Mouse (Mus musculus) heart, postnatal 36 days (tissue): ENCODE results near the gene Cstf3. TPM values are rescaled to one million over a fixed set of nuclear protein-coding genes. Genes with fewer than 3 reads are reported as not detected.
"Not testable (repeated sequence)": the region's sequence is repeated elsewhere in the genome, so short reads cannot be mapped to it uniquely, and the experiment has no call there.

Experiments used
- DNase-seq, 2 experiments: peaks; one replicate each; pipeline ENCODE4 v3.0.0; 2021 to 2022
- intact Hi-C: fragments of 180-260 bp; cut with DNase I; formaldehyde crosslinking; loops from one replicate; pipeline ENCODE4 v1.15.1; 2025
- total RNA-seq, 2 experiments: library from RNA; stranded (reverse); gene quantifications; 2 replicates each; pipeline ENCODE4 v1.2.3; 2021

The Cstf3 gene
- total RNA-seq, result 10 to 100 TPM in 1 of 2 experiments, 1 to 10 TPM in 1; 10.0 to 10.7 TPM

DNA sequence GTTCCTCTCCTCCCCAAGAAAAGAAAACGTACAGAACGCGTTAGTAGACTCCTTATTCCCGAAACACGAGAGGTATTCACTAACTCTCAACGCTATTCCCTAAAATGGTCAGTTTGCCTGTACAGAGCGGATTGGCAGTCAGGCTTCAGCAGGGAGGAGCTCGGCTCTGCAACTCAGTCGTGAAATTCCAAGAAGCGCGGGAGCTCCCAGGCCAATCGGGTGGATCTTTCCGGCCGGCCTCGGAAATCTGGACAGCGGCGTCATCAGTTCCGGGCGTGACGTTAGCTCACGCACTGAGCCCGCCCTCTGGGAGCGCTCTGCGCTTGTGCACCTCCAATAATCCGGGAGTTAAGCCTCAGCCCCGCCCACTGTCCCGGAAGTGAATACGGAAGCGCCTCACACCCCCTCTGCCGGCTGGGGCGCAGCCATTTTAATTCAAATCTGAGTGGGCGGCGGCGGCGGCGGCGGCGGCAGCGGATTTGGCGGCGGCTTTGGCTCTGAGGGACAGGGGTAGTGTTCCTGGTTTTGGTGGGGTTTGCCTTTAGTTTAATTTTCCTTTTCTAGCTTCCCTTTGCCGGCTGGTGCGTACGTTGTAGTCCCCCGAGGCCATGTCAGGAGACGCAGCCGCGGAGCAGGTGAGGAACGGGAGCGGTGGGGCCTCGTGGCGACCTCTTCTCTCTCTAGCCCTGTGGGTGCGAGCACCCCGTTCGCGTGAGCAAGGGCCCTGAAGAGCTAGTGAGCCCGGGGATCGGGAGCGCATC is at the start of gene Cstf3:
TSS of gene Cstf3 (plus strand) at position 456 of the 761 bp plus-strand sequence.
- intact Hi-C loops, result loop anchor here (2.0 kb wide), 1 partner anchor 95 kb away; the partner anchor contains the start of gene Hipk3
- DNase-seq, result peak; percentile 98

- intact Hi-C loops, DNase-seq: not testable (repeated sequence)
These were observed 33.6 kb upstream of the Cstf3 start for GRCm38 (mm10) chr2:104556711-104557110.

GRCm38 (mm10) chr2:104557722-104558121 is 32.6 kb upstream of the Cstf3 start:
- no peak for DNase-seq
- intact Hi-C loops, result no loop called here

DNA sequence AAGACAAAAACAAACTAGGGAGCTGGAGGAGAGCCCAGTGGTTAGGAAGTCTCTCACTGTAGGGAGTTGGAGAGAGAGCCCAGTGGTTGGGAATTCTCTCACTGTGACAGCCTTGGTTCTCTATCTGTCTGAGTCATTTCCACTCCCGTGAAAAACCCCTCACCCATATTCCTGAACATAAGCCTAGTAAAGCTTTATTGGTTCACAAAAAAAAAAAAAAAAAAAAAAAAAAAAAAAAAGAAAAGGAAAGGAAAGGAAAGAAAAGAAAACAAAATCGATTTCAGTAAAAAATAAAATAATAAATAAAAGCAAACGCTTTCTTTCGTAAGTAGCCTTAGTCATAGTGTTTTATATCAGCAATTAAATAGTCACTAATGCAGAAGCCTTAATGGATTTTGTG is 32.0 kb upstream of the Cstf3 start:
- no peak for DNase-seq
- intact Hi-C loops, result no loop called here

DNA sequence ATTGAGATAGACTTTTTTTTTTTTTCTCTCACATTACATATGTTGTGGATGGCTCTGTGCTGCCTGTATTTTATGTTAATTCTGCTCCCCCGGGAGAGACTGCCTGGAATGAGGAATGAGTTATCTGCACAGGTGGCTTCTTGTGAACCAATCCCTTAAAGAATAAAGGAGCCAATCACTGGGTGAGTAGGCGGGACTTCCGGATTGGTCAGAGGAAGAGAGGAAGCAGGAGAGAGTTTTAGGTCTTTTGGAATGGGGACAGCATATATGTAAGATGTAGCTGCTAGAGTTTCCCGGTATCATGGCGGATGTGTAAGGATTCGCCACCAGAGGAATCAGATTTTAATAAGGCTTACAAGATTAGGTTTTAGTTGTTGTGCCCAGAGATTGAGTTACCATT is 31.4 kb upstream of the Cstf3 start:
- intact Hi-C loops, result no loop called here
- no peak for DNase-seq

DNA sequence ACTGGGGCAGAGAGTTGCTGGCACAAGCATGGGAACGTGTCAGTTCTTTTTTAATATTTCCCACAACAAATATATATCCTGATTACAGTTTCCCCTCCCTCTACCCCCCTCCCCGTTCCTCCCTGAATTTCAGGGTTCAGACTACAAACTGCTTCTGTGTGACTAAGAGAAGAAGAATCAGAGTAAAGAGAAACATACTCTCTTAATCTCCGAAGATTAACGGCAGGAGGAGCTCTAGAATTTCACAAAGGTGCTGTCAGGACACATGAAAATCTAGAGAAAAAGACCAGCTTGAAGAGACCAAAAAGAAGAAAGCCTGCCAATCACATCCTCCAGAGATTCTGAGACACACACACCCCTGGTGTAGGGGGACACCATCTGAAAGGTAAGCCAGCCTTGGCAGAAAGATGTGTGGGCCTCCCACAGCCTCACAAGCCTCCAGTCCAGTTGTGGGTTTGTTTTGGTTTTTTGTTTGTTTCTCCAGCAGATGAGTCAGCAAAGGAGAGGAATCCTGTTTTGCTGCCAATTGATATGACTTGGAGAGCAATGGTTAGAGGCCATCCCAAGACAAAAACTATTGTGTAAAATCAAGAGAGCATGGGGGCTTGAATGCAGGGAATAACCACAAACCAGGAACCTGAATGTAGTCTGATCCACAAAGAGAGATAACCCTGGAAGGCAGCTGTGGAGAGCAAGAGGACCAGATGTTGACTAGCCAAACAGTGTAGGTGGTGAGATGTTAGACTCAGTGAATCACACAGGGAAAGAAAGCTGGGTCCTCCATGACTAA is 30.5 kb upstream of the Cstf3 start:
- no peak for DNase-seq
- intact Hi-C loops, result no loop called here

DNA sequence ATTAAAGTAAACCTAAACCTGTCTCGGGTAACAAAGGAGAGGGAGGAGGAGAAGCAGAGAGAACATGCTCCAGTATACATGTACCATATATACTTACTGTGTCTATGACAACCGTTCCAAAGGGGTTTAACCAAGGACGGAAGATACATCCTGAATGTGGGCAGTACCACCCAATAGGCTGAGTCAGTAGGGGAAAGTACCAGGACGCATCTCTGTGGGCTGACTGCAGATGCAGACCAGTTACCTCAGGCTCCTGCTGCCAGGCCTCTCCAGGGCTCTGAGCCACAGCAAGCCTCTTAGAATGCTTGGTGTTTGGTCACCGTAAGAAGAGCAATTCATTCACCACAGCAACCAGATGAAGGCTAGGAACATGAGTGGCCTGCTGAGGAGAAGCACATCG is 28.9 kb upstream of the Cstf3 start:
- intact Hi-C loops, result no loop called here

GRCm38 (mm10) chr2:104561986-104562532 is 28.3 kb upstream of the Cstf3 start:
- no peak for DNase-seq
- intact Hi-C loops, result no loop called here

More for the DNA sequence above, 28.9 kb upstream of the Cstf3 start:
- DNase-seq, result no peak

DNA sequence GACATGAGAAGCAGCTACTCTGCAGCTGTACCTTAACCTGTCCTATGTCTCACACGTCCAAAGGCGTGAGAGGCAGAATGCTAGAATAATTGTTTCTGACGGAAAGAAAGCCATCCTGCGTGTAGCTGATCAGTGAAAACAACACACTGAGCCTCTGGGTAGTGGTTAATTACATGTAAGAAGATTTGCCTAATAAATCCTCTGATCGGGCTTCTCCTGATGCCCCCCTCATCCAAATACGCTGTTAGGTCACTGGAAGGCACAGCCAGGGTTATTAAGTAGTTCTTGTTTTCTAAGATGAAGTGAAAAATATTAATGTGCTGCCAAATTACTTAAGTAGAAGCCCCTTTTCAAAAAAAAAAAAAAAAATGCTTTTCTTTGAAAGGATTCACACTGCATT is 18.3 kb upstream of the Cstf3 start:
- no peak for DNase-seq
- intact Hi-C loops, result no loop called here

GRCm38 (mm10) chr2:104576216-104576615 is 14.1 kb upstream of the Cstf3 start:
- no peak for DNase-seq
- intact Hi-C loops, result no loop called here

DNA sequence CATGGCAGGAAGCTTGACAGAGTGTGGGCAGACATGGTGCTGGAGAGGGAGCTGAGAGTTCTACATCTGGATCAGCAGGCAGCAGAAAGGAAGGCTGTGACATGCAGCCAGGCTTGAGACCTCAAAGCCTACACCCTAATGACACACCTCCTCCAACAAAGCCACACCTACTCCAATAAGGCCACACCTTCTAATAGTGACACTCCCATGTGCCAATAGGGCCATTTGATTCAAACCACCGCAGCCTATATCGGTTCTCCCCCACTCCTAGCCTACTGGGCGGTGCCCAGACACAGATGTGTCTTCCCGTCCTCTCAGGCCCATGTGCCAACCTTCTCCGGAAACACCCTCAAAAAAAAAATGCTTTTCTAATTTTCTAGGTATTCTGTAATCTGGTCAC is 12.3 kb upstream of the Cstf3 start:
- intact Hi-C loops, result no loop called here
- DNase-seq, result no peak

DNA sequence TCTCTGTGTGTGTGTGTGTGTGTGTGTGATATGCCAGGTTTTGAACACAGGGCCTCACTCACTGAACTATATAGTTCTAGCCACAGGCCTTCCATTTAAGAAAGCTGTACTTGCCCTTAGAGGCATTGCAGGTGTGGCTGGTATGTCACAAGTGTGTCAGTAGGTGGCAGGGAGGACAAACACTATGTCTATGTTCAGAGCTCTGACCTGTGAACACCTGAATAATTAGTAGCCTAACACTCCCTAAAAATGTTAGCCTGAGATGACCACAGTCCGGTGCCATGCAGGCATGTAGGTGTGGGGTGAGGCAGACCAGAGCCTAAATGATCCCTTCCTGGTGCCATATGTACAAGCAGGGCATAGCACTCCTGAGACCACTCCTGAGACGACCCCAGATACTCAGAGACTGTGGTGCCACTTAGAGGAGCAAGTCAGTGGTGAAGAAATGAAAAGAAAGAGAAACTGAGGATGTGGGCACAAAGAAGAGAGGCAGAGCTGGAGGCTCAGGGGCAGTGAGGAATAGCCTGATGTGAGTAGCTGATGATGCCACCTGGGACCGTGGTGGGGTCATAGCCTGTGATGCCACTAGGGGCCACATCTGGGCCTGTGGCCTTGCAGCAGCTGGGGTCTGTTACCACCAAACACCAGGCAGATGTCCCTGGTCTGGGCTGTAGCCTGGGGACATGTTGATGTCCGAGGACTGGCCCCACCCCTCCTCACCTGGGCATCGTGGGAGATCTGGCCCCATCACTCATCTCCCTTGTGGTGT is 11.3 kb upstream of the Cstf3 start:
- no peak for DNase-seq
- intact Hi-C loops, result no loop called here

DNA sequence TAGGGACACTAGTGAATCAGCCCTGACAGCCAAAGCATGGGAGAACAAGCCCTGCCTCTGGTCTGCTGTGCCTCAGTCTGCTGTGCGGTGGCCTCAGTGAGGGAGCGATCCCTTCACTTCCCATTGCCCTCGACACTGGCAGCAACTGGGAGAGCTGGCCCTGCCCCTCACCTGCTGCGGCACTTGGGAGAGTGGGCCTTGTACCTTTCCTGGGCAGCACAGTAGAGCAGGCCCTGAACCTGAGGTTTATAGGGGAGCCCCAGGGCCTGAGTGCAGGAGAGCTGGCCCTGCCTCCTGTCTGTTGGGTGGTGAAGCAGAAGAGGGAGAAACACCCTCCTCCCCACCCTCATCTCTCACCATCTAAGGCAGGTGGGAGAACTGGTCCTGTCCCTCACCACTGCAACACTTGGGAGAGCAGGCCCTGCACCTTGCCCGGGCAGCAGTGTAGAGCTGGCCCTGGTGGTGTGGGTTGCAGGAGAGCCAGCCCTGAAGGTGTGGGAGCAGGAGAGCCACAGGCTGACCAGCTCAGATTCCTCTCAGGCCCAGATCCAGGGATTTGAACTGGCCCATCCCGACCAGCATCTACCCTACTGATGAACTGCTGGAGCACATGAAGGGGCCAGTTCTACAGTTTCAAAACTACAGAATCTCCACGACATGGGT is 10.4 kb upstream of the Cstf3 start:
- intact Hi-C loops, result loop anchor here (10.0 kb wide), 1 partner anchor 545 kb away; no protein-coding TSS in a partner anchor
- no peak for DNase-seq

GRCm38 (mm10) chr2:104581281-104581879 is 8.9 kb upstream of the Cstf3 start:
- intact Hi-C loops, result loop anchor here (10.0 kb wide), 1 partner anchor 547 kb away; no protein-coding TSS in a partner anchor
- DNase-seq, result peak in 1 of 2 experiments; percentile 15

DNA sequence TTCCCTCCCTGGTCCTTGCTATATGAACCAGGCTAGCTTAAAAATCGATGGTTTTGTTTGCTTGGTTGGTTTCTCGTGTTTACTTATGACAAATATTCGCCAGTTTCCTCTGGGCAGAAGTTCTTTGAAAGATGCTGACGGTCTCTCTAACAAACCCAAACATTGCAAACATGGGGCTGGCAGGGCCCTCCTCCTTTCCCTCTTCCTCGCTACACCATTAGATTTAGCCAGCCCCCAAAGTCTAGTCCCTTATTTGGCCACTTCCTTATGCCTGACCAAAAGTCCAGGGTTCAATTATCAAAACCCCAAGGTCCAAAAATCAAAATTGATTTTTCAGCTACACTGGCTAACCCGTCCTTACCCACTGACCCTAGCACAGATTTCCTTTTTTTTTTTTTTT is 7.3 kb upstream of the Cstf3 start:
- no peak for DNase-seq

DNA sequence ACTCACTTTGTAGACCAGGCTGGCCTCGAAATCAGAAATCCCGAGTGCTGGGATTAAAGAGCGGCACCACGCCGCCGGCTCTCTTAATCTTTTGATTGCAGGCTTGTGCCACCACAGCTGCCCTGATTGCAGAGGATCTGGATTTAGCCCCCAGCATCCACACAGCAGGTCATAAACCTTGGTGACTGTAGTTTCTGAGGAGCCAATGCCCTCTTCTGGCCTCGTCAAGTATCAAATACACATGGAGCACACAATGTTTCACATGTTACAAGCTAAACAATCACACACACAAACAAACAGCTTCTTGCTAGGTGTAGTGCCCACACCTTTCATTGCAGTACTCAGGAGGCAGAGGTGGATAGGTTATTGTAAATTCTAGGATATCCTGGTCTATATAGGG is 6.1 kb upstream of the Cstf3 start:
- no peak for DNase-seq
- intact Hi-C loops, result loop anchor here (2.0 to 10.0 kb wide), 2 partner anchors 139 to 549 kb away; no protein-coding TSS in a partner anchor

More for the DNA sequence above, 7.3 kb upstream of the Cstf3 start:
- intact Hi-C loops, result loop anchor here (10.0 kb wide), 1 partner anchor 548 kb away; no protein-coding TSS in a partner anchor

DNA sequence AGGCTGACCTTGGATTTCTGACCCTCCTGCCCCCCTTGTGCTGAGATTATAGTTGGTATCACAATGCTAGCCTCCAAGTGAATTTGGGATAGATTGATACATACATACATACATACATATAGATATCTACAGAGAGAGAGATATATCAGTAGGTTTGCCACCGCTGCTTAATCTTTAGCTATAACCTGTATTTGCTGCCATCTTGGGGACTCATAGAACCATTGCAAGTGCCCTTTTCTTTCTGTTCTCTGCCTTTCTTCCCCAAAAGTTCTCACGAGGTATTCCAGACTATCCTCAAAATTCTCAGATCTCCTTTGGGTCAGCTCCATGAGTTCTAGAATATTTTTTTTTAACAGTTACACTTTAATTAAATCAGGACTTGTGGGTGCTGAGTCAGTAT is 4.7 kb upstream of the Cstf3 start:
- intact Hi-C loops, result loop anchor here (2.0 to 10.0 kb wide), 4 partner anchors 141 to 613 kb away; no protein-coding TSS in a partner anchor

DNA sequence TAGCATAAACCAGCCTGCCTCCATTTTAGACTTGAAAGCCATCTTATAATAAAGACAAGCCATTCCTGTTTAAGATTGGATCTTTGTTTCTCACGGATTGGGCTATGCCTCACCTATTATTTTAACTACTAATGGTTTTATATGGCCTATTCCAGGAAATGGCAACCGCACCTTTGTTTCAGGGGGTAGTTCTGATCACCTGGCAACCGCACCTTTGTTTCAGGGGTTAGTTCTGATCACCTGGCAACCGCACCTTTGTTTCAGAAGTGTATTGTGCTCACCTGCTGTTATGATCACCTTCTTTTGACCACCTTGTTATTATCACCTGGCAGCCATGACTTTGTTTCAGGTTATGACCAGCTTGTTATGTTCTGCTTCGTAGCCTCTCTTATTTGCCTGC is 1.8 kb upstream of the Cstf3 start:
- no peak for DNase-seq

More for the DNA sequence above, 4.7 kb upstream of the Cstf3 start:
- DNase-seq, result no peak

DNA sequence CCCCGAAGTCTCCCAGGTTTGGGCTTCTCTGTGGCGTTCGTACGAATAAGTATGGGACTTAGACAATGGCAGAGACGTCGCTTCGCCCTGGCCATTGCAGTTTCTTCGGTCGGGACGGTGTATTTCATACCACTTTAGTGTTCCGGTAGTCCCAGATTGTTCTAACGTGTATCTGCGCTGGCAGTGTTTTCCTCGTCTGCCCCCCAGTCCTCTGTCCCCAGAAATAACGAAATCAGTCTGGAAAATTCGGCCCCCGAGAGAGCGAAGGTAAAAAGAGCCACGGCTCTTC is 450 bp downstream of the Cstf3 start:
- no peak for DNase-seq
- intact Hi-C loops, result loop anchor here (2.0 kb wide), 1 partner anchor 96 kb away; the partner anchor contains the start of gene Hipk3

More for the DNA sequence above, 1.8 kb upstream of the Cstf3 start:
- intact Hi-C loops, result loop anchor here (5.0 to 10.0 kb wide), 3 partner anchors 456 to 616 kb away; no protein-coding TSS in a partner anchor
